ENCODE assay signal across 8 mouse cellular contexts in genomic region chr2:29060135-29060597, GRCm38 (mm10). TPM values are rescaled to one million over a fixed set of nuclear protein-coding genes. Genes with fewer than 3 reads are reported as not detected.
DNase-seq lines count a peak whose midpoint lies in the region; ATAC-seq lines count a peak whose summit lies in the region.

Gene Ttf1, plus strand, starts transcription at chr2:29060262.

- no peaks in the 10 kb centered on the region for H3K9me3 ChIP-seq in hindbrain, embryonic 13.5 days

- 0 out of 2 replicates have a peak, but pooled peaks cover 1% of the 10 kb centered on the region for H3K36me3 ChIP-seq in hindbrain, embryonic 13.5 days

- H3K4me3 ChIP-seq in hindbrain, embryonic 13.5 days: peak within 1 kb of the TSS; percentile 88

- WGBS in hindbrain, embryonic 13.5 days: under 1% methylated on average over 41 of the region's 41 CpGs

- H3K9ac ChIP-seq in hindbrain, embryonic 13.5 days: peak within 1 kb of the TSS; percentile 82

- DNase-seq in NIH3T3 (ENCODE audit: low read depth): peak; percentile 97
- DNase-seq in cerebellum, postnatal 10 days: peak; percentile 93 to 96
- DNase-seq in frontal cortex, postnatal 10 days (ENCODE audit: low spot score in 2 of 2): peak; percentile 86 to 87
- DNase-seq in layer of hippocampus, postnatal 36 days: peak; percentile 87
- peak; percentile 95 for DNase-seq in lung, postnatal 36 days
- peak; percentile 97 for DNase-seq in retina, postnatal 1 day
- peak; percentile 71 to 82 for DNase-seq in urinary bladder, adult 18-20 months (ENCODE audit: low spot score in 2 of 2)

- H3K27ac ChIP-seq in hindbrain, embryonic 13.5 days: peak within 1 kb of the TSS; percentile 92

- peaks cover 30% of the 10 kb centered on the region for H3K27me3 ChIP-seq in hindbrain, embryonic 13.5 days

- H3K4me2 ChIP-seq in hindbrain, embryonic 13.5 days: peak within 1 kb of the TSS; percentile 78

- peak; percentile 97 for ATAC-seq in hindbrain, embryonic 13.5 days (ENCODE audit: low FRiP score)

- peaks cover 10% of the 10 kb centered on the region for H3K4me1 ChIP-seq in hindbrain, embryonic 13.5 days (replicated peaks)

RNA-seq across cellular contexts. Expression of gene Ttf1, which starts in this region (rescaled TPM):
- polyA plus RNA-seq in hindbrain, embryonic 13.5 days (2015; fragmentation: Nextera tagmentation; extraction: Ambion mirVana): 8.4 and 10.1 TPM in 2 replicates
- total RNA-seq in layer of hippocampus, postnatal 36 days (2021): 10 to 100 TPM; 12.6 to 13.9 TPM

Comparison
In these comparisons a context has a peak if more than half of its experiments do, and no peak if none do; other contexts are left out.
1. Peak in every context shown above with its lines: DNase-seq, ATAC-seq, H3K4me3 ChIP-seq and H3K27ac ChIP-seq.